Mouse (Mus musculus) lung, postnatal 25 days (tissue): ENCODE results near the gene Mprip.
A peak's percentile ranks its signal among the peaks of the same experiment; 100 is the strongest.
"Not testable (repeated sequence)": the region's sequence is repeated elsewhere in the genome, so short reads cannot be mapped to it uniquely, and the experiment has no call there.

Experiments
- DNase-seq: peaks from one replicate; pipeline ENCODE4 v3.0.0; 2022; ENCODE audit warnings: low spot score

Mprip gene

DNA sequence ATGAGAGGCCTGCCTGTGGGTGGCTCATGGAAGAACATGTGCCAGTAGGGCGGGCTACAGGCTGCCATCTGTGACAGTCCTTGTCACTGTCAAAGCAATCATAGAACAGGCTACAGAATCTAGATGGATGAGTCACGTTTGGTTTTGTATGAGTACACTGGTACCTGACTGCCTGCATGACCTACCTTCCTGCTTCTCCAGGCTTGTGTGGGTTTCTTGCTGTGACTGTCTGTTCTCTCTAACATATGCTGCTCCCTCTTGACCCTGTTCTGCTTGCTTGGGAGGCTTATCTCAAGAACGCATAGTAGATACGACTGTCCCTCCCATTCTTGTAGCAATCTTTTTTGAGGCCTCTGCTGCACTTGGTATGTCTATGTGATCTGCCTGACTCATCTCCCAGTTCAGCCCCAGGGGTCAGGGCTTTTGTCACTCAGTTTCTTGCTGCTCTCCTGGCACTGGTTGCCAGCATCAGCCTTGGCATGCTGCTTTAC is 56.7 kb downstream of the Mprip start:
- DNase-seq: no peak

DNA sequence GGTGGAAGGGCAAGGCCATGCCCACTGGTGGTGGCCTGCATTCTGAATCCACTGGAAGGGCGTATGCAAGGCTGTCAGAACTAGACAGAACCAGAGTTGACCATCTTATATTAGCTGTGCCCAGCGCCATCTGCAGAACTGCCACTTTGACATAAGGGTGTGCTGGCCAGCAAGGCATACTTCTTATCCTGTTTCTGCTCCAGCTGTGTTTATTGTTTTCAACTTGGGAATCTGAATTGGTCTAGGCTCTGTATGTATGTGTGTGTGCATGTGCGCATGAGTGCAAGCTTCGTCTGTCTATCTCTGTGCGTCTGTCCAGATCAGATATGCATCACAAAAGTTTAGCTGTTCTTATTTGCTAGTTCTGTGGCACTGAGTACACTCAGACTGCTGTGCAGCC is 58.1 kb downstream of the Mprip start:
- no peak for DNase-seq

DNA sequence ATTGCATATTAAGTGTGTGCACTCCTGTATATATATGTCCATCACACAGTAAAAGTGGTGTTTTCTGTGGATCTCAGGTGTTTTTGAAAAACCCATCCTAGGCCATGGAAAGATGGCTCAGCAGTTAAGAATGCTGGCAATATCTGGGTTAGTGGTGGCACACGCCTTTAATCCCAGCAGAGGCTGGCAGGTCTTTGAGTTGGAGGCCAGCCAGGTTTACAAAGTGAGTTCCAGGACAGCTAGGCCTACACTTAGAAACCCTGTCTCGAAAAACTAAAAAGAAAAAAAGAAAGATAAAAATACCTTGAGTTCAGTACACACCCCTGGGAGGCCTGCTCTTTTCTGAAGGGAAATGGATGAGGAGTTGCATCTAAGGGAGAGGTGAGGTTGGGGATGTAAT is 60.3 kb downstream of the Mprip start:
- DNase-seq: peak; percentile 29

DNA sequence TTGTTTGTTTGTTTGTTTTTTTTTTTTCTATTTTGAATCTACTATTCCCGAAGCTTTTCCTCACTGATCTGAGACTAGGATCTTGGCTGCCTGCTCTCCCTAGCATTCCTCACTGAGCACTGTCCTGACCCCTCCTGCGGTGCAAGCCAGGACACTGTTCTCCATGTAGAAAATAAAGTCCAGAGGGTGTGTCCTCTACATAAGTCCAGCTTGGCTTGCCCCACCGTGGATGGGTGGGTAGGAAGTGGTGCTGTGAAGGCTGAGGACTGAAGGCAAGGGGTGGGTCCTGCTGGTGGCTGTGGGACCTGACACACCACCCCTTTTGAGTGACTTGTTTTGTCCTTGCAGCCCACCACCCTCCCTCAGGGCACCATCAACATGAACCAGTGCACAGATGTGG is 66.1 kb downstream of the Mprip start:
- DNase-seq: no peak

DNA sequence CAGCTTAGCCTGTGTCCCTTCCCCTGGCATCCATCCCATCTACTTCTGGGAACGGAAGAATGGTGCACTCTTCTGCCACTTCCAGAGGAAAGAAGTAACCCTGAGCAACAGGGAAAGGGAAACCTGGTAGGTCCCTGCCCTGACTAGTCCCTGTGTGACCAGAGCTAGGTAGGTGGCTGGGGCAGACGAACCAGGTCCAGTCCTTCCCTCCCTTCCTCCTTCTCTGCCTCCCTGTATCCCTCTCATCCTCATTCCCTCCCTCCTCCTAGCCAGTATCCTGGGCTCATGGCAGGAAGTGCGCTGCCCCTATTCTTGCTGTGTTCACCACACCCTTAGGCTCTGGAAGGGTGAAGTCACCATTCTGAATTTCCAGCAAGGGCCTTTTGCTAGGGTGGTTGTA is 70.7 kb downstream of the Mprip start:
- no peak for DNase-seq

DNA sequence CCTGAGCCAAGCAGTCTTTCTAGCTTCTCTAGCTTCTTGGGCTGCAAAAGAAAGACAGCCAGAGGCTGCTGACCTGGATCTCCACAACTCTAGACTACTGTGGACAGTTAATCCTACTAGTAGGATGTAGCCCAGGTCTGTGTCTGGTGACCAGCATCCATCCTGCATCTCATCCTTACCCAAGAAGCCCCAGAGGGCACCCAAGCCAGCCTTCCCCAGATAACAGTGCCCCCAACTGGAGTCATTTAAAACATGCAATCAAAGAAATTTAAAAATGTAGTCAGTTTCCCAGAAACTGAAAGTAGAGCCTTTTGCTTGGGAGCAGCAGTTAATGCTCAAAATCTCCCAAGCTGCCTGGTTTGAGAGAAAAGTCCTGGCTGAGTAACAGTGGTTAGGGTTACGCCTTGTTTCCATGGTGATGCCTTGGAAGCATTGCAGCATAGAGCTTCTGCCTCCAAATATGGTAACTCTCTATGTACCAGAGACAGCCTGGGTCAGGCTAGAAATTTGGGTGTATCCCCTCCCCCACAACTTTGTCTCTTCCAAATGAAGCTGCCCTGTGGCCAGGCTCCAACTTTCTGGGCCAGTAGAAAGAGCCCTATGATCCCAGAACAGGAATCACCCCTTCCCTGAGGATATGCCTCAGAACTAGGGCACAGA is 71.4 kb downstream of the Mprip start:
- peak; percentile 82 for DNase-seq

DNA sequence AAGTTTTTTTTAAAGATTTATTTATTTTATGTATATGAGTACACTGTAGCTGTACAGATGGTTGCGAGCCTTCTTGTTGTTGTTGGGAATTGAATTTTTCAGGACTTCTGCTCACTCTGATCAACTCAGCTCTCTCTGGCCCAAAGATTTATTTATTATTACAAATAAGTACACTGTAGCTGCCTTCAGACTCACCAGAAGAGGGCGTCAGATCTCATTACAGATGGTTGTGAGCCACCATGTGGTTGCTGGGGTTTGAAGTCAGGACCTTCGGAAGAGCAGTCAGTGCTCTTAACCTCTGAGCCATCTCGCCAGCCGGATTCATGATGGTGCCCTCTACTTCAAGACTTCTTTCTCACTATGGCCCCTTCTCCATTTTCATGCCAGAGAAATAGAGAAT is 72.5 kb downstream of the Mprip start:
- DNase-seq: not testable (repeated sequence)

DNA sequence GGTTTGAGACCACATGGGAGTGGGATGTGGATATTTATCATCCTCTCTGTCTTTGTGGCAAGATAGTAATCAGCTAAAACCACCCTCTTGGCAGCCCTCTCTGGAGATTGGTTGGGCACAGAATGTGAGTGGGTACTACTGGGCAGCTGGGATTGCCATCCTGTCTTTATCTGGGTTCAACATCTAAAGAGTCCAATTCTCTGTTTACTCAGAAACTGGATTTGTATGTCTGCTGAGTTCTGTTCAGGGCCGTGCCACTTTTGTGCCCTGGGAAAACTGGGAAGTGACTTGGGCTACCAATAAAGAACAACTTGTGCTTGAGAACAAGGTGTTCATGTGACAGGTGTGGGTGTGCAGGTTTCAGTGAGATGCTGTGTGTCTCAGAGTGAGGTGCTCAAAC is 73.2 kb downstream of the Mprip start:
- peak; percentile 45 for DNase-seq

DNA sequence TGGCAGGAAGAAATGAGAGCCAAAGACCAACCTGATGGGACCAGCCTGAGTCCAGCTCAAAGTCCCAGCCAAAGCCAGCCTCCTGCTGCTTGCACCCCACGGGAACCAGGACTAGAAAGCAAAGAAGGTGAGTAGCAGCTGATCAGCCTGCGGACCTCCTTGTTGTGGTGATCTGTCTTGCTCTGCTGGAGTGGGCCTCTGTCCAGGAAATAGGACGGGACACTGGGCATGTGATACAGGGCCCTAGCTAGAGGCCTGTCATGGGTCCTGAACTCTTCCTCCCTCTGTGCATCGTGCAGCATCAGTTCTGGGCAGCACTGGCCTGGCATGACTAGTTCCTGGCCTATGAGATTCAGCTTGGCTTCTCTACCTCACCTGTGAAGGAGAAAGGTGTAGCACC is 74.8 kb downstream of the Mprip start:
- DNase-seq: not testable (repeated sequence)

DNA sequence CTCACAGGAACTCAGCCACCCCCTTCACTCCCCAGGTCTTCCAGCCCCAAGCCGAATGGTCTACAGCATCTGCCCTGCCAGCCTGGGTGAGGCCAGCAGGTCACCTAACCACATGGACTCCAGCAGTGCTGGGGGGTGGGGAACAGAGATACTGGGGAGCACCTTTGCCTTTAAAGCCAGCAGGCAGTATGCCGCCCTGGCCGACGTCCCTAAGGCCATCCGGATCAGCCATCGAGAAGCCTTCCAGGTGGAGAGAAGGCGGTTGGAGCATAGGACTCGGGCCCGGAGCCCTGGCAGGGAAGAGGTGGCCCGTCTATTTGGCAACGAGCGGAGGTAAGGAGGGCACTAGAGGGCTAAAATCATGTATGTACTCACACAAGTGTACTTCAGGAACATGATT is 76.1 kb downstream of the Mprip start:
- peak; percentile 21 for DNase-seq

DNA sequence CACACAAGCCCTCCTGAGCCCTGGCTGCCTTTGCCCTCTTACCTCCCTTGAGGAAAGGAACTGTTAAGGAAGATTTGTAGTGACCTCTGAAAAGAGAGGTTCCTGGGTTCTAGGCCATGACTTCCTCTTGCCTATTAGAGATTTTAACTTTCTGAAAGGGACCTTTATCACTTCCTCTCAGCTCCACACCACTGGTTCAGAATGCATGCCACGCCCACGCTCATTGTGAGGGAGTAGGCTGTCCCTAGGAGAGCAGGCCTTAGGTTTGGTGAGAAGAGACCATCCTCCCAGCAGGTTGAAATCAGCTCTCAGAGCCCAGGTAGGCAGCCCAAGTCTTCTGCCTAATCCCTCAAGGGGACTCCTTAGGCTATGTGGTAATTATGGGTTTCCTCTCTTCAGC is 78.9 kb downstream of the Mprip start:
- no peak for DNase-seq

DNA sequence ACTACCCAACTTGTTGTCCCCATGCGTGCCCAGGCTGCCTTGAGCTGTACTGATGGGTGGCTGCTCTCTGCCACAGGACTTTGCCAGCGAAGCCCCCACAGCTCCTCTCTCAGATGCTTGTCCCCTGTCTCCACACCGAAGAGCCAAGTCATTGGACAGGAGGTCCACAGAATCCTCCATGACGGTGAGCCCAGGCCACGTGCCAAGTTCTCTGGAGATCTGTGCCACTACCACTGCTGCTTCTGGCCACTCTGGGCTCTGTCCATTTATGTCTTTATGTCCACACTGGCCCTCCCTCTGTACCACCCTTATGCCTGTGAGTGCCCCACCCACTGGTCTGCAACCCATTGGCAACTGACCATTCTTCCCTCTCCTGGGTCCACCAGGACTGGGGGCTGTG is 80.8 kb downstream of the Mprip start:
- no peak for DNase-seq

DNA sequence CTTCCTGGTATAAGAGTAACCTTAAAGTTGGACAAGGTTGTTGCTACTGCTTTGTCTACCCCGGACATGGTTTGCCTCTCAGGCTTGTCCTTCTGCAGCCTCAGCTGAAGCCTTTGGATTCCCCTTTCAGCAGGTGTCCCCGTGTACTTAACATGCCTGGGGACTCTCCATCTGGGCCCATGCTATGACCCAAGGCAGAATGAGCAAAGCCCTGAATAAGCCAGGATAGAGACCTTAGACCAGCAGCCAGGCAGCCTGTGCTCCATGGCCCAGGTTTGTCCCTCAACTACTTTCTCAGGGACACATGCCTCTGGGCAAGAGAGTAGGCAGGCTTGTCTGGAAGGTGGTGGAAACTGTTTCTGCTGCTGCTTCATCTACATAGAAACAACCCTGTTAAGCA is 82.2 kb downstream of the Mprip start:
- DNase-seq: no peak

DNA sequence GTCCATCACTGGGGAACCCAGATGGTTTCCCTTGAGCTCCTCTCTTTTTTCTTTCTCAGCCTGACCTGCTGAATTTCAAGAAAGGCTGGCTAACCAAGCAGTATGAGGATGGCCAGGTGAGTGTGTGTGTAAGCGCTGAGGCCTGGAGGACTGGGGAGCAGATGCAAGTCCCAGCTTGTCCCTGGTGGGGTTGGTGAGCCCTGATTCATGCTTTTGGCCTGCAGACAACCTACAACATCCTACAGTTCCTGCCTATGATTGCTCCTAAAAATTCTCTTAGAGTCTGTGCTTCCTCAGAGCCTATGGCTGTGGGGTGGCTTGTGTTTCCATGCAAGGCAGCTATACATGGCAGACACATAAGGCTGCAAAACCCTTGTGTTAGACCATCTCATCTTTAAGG is 82.6 kb downstream of the Mprip start:
- no peak for DNase-seq

DNA sequence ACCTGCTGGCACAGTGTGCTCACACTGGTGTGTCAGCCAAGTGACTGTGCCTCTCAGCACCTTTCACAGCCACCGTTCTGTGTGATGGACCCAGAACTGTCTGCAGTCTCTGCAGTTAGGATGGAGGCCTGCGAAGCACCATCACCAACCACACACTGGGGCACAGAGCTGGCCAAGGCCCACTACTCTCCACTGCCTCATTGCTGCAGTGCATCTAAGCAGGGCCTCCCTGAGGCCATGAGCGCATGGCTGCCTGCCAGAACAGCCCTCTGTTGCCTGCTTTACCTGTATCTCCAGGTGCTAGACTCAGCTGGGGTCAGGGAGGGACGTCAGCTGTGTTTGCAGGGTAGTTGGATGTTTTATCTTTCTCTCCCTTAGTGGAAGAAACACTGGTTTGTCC is 83.3 kb downstream of the Mprip start:
- no peak for DNase-seq

DNA sequence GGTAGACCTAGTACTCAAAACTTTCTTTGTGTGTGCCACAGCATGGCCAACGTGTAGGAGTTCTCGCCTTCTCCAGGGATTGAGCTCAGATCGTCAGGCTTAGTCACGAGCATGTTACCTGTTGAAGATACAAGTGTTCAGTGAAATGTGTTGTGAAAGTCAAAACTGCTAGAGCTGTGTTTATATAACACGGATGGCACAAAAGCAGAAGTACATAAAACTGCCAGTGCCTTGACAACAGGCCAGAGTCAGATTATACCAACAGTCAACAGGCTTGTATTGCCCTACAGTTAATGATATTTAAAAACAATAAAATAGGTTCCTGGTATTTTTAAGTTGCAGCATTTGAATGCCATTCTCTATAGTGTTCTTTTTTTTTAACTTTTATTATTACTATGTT is 84.7 kb downstream of the Mprip start:
- DNase-seq: no peak

DNA sequence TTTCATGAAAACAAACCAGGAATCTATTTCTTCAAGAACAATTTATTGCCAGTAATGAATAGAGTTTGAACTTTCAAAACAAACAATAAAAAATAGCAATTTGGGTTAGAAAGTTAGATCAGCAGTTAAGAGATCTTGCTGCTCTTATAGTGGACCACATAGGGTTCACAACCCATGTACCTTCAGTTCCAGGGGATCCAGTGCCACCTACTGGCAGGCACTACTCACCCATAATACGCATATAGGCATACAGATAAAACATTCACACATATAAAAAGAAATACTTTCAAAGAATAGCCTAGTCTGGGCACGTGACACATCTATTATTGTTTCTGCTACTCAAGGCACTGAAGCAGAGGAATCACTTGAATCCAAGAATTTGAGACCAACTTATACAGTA is 85.5 kb downstream of the Mprip start:
- peak; percentile 69 for DNase-seq

DNA sequence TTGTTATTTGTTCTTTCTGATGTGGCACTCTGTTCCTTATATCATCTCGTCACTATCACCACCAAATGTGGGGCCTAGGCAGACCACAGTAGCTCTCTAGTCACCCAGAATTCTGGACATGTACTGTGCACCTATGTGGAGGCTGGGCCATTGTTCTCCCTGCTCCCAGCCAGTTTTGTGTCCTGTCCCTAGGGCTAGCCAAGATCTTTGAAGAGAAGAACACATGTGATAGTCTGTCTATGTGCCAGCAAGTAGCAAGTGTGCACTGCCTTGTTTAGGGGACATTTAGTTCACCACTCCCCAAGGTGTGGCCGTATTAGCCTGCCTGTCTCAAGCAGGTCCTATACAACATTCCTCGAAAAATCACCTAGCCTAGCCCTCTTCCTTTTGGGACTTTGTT is 87.9 kb downstream of the Mprip start:
- DNase-seq: no peak

DNA sequence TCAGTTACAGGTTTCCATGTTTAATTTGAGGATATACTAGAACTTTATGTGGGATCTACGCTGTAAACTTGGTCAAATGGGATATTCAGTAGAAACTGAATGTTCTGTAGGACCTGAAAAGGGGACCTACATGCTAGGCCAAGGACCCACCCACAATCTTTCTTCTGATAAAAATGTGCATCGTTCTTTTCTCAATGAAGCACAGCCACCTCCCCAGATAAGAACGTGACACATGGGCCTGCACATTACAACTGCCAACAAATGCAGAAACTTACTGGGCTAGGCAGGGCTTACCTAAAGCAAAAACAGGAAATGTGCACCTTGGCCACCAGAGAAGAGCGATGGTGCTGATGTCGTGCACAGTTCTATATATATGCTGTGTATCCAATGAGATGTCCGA is 93.4 kb downstream of the Mprip start:
- DNase-seq: no peak

DNA sequence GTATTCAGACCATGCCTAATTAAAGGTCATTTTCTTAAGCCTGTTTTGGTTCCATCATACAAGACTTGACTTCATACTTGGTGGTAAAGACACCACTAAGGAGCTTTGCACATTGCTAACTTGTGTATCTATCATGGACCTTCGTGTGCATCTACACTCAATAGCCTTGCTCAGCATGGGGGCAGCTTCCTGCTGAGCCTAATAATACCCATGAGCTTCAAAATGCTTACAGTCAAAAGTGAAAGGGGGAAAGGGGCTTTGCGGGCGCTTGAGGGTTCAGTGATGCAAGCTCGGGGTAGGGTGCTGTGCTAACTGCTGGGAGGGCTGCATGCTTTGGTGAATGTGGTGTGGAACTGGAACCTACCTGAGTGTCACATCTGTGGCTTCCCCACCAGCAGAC is 95.2 kb downstream of the Mprip start:
- DNase-seq: no peak

DNA sequence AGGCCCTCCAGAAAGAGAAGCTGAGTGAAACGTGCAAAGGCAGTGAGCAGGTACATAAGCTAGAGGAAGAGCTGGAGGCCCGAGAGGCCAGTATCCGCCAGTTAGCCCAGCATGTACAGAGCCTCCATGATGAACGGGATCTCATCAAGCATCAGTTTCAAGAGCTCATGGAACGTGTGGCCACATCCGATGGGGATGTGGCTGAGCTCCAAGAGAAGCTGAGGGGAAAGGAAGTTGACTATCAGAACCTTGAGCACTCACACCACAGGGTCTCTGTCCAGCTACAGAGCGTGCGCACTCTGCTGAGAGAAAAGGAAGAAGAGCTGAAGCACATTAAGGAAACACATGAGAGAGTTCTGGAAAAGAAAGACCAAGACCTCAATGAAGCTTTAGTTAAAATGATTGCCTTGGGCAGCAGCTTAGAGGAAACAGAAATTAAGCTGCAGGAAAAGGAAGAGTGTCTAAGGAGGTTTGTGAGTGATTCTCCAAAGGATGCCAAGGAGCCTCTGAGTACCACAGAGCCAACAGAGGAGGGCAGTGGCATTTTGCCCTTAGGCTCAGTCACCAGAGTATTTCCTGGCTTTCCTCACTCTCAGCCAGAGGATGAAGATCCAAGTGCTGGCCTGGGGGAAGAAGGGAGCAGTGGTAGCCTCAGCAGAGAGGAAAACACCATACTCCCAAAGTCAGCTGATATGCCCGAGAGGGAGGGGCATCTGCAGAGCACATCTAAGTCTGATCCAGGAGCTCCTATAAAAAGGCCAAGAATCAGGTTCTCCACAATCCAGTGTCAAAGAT is 97.3 kb downstream of the Mprip start:
- DNase-seq: no peak

DNA sequence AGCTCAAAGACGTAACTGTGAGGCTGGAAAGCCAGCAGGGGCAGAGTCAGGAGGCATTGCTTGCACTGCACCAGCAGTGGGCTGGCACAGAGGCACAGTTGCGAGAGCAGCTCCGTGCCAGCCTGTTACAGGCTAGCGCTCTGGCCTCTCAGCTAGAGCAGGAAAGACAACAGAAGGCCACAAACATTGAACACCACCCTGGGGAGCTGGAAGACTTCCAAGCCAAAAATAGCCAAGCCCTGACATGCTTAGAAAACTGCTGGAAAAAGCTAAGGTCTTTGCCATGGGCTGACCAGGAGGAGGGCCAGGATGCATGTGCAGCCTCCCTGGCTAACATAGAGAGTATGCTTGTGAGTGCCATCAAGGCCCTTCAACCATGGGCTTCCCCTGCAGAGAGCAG is 98.1 kb downstream of the Mprip start:
- DNase-seq: peak; percentile 20

DNA sequence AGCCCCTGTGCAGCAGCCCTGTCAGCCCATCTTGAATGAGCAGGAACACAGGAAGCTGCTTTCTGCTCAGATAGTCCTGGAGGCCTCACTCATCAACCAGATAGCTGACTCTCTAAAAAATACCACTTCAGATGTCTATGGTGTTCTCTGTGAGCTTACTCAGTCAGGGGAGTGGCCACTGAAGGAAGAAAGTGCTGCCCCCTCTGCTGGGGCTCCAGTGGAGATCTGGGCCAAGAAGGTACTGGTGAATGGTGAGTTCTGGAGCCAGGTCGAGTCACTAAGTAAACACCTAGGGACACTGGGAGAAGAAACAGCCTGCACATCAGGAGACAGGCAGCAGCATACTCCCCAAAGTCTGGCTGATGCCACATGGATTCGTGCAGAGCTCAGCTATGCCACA is 98.5 kb downstream of the Mprip start:
- no peak for DNase-seq

DNA sequence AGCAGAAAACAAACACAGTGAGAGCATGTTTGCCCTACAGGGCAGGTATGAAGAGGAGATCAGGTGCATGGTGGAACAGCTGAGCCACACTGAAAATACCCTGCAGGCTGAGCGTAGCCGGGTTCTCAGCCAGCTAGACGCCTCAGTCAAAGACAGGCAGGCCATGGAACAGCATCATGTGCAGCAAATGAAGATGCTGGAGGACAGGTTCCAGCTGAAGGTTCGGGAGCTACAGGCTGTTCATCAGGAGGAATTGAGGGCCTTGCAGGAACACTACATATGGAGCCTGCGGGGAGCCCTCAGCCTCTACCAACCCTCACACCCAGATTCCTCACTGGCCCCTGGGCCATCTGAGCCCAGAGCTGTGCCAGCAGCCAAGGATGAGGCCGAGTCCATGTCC is 99.7 kb downstream of the Mprip start:
- DNase-seq: no peak
